Mouse (Mus musculus): ENCODE measurements around the gene Nusap1.
"Not testable (repeated sequence)": the region's sequence is repeated elsewhere in the genome, so short reads cannot be mapped to it uniquely, and the experiment has no call there.

The Nusap1 gene

GRCm38 (mm10) chr2:119618199-119618982 is at the start of gene Nusap1, which contains the start of gene Oip5:
Gene Nusap1 (plus strand): TSS chr2:119618298.
Gene Oip5 (minus strand): TSS chr2:119618469.
- DNase-seq: peak; percentile 88 to 92

DNA sequence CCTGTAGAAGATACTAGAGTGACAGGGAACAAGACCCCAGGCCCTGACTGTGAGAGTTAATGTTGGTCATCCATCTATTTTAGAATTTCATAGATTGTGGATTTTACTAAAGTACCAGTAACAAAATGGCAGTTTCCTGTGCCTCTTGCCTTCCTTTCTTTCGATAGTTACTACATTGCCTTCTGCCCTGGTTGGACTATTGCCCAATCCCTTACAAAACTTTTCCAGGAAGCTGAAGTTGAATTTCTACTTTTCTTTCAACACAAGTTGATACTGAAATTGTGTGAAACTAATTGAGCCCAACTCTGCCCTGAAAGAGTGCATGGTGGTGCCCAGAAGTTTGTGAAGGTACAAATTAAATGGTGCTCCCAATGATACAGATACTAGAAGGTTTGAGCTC is 45.6 kb upstream of the Nusap1 start:
- no peak for DNase-seq

- no peak for DNase-seq
Measured at GRCm38 (mm10) chr2:119581571-119581970, 36.5 kb upstream of the Nusap1 start.

DNA sequence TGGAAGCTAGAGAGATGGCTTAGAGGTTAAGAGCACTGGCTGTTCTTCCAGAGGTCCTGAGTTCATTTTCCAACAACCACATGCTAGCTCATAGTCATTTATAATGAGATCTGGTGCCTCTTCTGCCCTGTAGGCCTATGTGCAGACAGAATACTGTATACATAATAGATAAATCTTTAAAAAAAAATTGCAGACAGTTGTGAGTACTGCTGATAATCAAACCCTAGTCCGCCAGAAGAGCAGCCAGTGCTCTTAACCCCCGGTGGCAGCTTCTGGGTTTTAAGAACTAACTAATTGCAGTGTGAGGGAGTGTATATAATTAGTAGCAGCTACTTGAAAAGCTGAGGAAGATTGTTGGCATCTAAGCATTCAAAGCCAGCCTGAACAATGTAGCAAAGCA is 34.7 kb upstream of the Nusap1 start:
- no peak for DNase-seq

DNA sequence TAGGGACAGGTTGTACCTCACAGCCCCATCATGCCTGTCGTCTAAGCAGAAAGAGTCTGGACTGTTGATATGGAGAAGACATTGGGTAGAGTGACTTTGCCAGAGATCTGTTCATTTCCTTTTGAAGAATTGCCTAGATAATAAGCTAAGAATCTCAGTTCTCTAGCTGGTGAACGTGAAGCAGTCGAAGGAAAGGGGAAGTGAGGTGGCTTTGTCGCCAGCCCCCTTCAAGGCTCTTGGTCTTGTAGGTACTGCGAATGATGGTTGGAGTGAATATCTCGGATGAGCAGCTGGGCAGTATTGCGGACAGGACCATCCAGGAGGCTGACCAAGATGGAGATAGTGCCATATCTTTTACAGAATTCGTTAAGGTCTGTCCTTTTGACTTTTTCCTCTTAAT is 33.8 kb upstream of the Nusap1 start:
- no peak for DNase-seq

DNA sequence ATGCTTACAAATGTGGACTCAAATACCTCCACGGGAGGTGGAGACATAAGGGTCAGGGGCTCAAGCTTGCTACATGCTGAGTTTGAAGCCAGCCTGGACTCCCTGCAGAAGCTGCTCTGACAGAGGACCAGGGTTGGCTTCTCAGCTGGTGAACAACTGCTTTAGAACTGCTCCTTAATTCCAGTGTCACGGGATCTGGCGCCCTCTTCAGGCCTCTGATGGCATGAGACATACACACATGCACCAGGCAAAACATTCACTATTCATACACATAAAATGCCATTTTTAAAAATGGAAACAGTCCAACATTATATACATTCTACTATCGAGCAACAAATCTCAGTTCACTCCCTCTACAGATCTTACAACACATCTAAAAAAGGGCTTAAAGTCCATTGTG is 30.7 kb upstream of the Nusap1 start:
- peak; percentile 42 to 53 for DNase-seq

- DNase-seq: no peak
Measured at GRCm38 (mm10) chr2:119591247-119591646, 26.9 kb upstream of the Nusap1 start.

- peak in 1 of 2 experiments; percentile 20 for DNase-seq
Measured at GRCm38 (mm10) chr2:119593765-119594112, 24.4 kb upstream of the Nusap1 start.

DNA sequence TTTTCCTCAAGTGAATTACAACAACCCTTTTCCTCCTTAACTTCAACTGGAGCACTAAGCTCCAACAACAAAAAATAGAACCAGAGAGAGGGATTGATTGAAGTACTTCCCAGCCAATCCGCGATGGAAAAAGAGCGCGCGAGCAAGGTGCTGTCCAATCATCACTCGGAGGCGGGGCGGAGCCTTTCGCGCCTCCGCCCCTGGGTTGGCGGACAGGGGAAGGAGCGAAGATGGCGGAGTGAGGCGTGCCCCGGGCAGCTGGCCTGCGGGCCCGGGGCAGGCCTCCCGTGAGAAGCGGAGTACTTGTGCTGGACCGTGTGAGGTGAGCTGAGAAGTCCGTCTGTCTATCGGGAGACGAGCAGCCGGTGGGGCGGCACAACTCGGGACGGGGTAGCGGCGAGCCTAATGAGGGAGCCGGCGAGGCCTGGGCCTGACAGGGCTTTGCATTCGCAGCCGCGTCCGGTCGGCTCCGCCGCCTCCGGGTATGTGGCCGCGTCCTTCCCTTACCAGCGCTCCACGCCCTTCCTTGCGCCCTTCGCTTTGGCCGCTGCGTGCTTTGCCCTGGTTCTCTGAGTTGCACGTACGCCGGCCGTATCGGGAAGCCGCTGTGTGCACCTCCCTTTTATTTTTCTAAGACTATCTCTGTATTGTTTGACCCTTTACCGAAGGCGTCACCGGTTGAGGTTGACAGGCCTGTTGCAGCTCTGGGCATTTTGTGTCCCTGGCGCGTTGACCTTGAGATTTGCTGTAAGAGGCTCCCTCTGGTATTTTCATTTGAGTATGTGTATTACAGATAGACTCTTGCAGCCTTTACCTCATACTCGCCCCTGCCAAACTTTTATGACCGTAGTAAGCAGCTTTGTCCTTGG is 23.8 kb upstream of the Nusap1 start:
- peak; percentile 95 to 99 for DNase-seq

DNA sequence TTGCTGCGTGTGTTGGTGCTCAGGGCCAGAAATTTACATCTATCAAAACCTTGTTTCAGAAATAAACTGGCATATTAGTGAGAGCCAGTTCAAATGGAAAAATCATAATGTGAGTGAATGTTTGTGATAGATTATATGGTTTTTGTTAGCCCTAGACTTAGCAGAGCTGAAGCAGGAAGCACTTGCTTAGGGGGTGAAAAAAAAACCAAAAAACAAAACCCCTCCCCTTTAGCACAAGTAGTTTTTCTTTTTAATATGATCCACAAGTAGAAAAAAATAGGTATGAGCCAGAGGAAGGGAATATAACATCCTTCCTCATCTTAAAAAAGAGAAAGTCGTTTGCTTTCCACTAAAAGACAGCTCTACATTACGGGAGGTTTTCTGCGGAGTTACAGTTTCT is 22.8 kb upstream of the Nusap1 start:
- no peak for DNase-seq

DNA sequence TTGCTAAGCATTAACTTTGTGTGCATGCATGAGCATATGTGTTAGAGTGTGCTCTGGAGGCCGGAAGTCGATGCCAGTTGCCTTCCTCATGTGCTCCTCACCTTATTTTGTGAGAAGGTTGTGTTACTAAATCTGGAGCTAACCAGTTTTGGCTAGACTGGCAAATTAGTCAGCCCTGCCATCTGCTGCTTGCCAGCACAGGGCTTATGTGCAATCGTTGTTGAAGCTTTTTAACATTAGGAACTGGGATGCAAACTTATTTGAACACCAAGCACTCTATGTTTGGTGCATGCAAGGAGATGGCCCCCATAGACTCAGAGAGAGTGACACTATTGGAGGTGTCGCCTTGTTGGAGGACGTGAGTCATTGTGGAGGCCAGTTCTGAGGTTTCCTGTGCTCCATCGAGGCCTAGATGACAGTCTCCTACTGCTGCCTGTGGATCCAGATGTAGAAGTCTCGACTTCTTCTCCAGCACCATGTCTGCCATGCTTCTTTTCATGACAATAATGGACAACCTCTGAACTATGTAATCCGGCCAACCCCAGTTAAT is 21.2 kb upstream of the Nusap1 start:
- peak; percentile 30 to 47 for DNase-seq

- DNase-seq: no peak
Measured at GRCm38 (mm10) chr2:119601027-119601426, 17.1 kb upstream of the Nusap1 start.

DNA sequence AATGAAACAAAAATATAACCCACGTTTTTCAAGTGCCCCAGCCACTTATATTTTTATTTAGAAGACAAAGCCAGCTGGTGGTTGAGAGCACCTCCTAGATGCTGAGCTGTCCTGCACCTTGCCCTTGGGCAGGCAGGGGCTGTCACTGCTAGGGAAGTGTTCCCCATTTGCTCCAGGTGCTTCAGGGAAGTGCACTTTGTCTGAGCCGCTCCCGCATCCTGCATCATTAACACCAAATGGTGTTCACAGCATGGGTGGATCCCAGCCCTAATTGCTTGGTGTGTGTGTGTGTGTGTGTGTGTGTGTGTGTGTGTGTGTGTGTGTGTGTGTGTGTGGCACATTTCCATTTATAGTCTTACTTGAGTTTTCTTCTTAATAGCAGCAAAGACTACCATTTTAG is 16.5 kb upstream of the Nusap1 start:
- DNase-seq: peak; percentile 25 to 26

DNA sequence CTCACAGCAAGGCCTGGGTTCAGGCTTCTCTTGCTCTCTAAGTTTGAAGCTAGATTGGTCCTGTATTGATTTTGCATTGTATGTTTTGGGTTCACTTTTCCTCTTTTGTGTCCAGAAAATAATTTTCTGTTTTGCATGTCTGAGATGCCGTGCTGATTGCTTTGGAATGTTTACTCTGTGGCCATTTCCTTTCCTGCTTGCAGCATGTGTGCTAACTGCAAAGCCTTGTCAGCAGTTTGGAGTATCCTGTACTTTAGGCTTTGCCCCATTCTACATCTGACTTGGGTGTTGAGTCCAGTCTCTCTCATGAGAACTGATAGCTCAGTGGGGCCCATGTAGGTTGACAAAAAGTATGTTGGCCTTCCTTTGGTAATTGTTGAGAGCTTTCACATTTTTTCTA is 15.6 kb upstream of the Nusap1 start:
- DNase-seq: no peak

GRCm38 (mm10) chr2:119603909-119604308 is 14.2 kb upstream of the Nusap1 start:
- DNase-seq: no peak

DNA sequence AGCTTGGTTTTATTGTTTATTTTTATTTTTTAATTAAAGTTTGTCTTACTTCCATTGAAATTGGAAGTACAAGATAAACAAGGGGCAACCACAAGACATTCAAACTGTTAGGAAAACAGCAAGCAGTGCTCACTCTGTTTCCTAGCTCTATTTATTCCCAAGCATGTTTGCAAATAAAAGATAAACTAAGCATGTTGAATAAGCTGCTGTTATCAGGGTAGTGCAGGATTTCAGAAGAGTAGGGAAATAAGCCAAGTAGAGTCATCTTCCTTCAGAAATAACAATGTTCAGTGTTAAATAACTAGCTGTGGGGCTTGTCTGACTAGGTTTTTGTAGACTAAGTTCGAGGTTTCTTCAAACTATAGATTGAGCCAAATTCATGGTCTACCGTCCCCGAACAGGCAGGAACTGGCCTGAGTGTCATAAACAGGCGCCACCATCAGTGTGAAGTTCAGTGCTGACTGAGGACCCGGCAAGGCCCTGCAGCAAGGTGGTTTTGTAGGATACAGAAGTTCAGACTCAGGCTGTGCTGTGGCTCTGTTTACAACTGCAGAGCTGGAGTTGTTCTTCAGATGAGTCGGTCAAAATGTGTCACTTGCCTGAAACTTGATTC is 12.6 kb upstream of the Nusap1 start:
- DNase-seq: no peak

DNA sequence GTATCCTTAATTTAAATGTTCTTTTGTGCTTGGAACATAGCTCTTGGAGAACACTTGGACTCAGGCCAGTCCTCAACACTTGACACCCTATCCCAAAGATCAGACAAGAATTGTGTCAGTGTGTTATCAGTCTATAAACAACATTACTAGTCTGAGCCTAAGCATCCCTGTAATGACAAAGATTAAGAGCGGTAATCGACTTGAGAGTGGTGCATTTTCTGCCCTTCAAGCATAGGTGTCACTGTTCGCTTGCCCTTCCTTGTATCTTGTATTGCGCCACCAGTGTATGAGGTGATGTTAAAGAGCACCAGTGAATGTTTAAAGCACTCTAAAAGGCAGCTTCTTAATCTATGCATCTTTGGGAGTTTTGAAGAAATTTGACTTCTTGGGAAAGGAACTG is 11.1 kb upstream of the Nusap1 start:
- no peak for DNase-seq

- DNase-seq: no peak
Measured at GRCm38 (mm10) chr2:119617841-119618198, 278 bp upstream of the Nusap1 start.

DNA sequence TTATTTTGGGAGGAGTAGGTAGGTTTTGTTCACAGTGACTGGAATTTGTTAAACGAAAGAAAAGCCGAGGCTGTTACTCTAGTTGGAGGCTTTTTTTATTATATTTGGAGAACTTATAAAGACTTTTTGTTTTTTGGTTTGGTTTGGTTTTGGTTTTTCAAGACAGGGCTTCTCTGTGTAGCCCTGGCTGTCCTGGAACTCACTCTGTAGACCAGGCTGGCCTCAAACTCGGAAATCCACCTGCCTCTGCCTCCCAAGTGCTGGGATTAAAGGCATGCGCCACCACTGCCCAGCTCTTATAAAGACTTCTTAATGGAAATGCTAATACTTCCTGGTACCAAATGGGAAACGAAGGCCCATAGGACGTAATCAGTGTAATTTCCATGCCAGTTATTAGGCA is 904 bp downstream of the Nusap1 start:
- DNase-seq: not testable (repeated sequence)

DNA sequence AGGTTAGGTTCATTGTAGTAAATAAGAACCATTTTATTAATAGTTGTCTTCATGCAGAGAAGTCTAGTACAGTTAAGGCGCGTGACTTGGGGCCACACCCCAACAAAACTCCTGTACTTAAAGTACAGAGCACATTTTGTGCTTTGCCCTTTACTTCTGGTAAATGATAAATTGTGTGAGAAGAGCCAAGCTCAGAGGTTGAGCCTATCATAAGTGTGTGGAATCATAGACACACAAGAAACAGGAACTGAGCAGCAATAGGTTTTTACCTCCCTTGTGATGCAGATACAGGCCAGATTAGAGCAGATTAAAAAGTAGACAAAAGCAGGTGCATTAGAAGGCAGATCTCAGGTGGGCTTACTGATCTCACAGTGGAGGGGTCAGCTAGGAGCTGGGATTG is 3.2 kb downstream of the Nusap1 start:
- DNase-seq: no peak

GRCm38 (mm10) chr2:119636781-119637180 is 18.7 kb downstream of the Nusap1 start:
- DNase-seq: no peak

DNA sequence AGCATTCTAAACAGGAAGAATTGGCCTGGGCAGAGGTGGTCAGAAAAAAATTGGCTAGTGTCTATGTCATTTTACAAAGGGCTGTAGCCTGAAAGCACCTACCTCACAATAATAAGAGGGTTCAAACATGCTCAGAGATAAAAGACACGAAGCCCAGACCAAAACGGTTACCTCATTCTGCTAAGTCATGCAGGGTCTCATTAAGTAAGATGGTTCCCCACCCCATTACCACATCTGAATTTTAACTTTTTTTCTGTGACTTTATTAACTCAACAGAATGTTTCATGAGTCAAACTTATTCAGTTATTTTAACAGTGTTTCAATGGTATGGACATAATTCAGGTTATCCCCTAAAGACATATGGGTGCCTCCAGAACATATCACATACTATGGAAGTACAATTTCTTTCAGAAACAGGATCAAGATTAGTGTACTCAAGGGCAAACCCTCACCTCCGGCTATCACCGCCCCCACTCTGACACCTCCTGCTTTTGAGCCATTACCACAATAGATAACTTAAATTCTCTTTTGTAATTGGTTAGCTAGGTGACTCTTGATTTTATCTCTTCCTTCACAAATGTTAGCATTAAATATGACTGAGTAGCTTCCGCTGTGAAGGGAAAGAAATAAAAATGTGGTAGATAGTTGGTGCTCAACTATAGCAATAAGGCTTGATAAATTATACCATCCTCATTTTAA is 23.3 kb downstream of the Nusap1 start:
- no peak for DNase-seq

DNA sequence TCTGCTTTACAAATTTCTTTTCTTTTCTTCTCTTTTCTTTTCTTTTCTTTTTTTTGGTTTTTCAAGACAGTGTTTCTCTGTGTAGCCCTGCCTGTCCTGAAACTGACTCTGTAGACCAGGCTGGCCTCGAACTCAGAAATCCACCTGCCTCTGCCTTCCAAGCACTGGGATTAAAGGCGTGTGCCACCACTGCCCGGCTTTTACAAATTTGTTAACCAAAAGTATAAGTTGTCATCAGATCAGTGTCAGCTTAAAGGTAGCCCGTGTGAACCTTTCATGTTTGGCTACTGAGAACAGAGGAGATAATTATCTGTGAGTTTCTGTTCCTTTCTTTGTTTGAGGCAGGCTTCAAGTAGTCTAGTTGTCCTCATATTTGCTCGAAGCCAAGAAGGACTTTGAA is 26.2 kb downstream of the Nusap1 start:
- DNase-seq: no peak

All from cerebellum, postnatal 36 days (tissue).